Mouse (Mus musculus) heart, postnatal 10 days (tissue): Measurements from ENCODE around the gene Dhx29. TPM values are rescaled to one million over a fixed set of nuclear protein-coding genes. Genes with fewer than 3 reads are reported as not detected.

Experiments used
- total RNA-seq, 2 experiments: library from RNA; stranded (reverse); gene quantifications; 2 replicates each; pipeline ENCODE4 v1.2.3; 2021

Dhx29 gene
- total RNA-seq, 2 experiments from 2014 or later: 12.8 to 15.9 TPM

Other genes with a start within 250 kb of the Dhx29 start
- 10 to 100 TPM; 89.0 to 90.0 TPM for gene Plpp1, start 126.7 kb upstream of the Dhx29 start, total RNA-seq
- 10 to 100 TPM; 29.4 to 31.6 TPM for gene Mtrex, start 56 bp upstream of the Dhx29 start, total RNA-seq
- gene Ccno, start 60.3 kb downstream of the Dhx29 start, total RNA-seq: under 1 TPM; 0.14 to 0.37 TPM
- gene Mcidas, start 66.4 kb downstream of the Dhx29 start, total RNA-seq: not detected
- gene Cdc20b, start 107.7 kb downstream of the Dhx29 start, total RNA-seq: under 1 TPM in 1 of 2 experiments, not detected in 1; 0.17 TPM
- gene Gpx8, start 119.0 kb downstream of the Dhx29 start, total RNA-seq: 10 to 100 TPM; 49.0 to 59.0 TPM
- under 1 TPM in 1 of 2 experiments, not detected in 1; 0.60 TPM for gene Gzma, start 173.5 kb downstream of the Dhx29 start, total RNA-seq